Mouse (Mus musculus): ENCODE measurements around the gene Mrpl43. TPM values are rescaled to one million over a fixed set of nuclear protein-coding genes. Genes with fewer than 3 reads are reported as not detected.

The Mrpl43 gene
- polyA plus RNA-seq, 1 experiment = 32.5 TPM

GRCm38 (mm10) chr19:45030746-45031693 is 24.8 kb upstream of the Mrpl43 start:
- Histone ChIP-seq H3K4me1 (ENCODE audit: control insufficient read depth, insufficient read depth, low read length) (peaks cover 15% of the 10 kb centered on the region), H3K9me3 (replicated peaks; ENCODE audit: control insufficient read depth, insufficient read depth, low read length, poor library complexity, severe bottlenecking) (no peaks in the 10 kb centered on the region), H3K9ac (ENCODE audit: low read depth, poor library complexity, severe bottlenecking) (no peak overlapping the region), H3K36me3 (ENCODE audit: control insufficient read depth, insufficient read depth, low read length, poor library complexity, severe bottlenecking) (no peaks in the 10 kb centered on the region), H3K4me3 (ENCODE audit: low read depth, low read length) (no peak overlapping the region), H3K27me3 (ENCODE audit: control insufficient read depth, insufficient read depth, low read length, poor library complexity, severe bottlenecking) (no peaks in the 10 kb centered on the region), H3K27ac (ENCODE audit: insufficient read depth, low read length) (no peak overlapping the region)
- TF ChIP-seq POLR2A (IDR thresholded peaks at IDR 0.05; ENCODE audit: insufficient read depth, low read length) (no peak), EP300 (IDR thresholded peaks at IDR 0.05; ENCODE audit: insufficient read depth, low read depth, low read length) (no peak), CTCF (IDR thresholded peaks at IDR 0.05; ENCODE audit: low read depth, low read length) (peak; percentile 67)

GRCm38 (mm10) chr19:45030111-45030510 is 23.9 kb upstream of the Mrpl43 start:
- no peaks in the 10 kb centered on the region for H3K36me3 ChIP-seq (ENCODE audit: control insufficient read depth, insufficient read depth, low read length, poor library complexity, severe bottlenecking)
- H3K9me3 ChIP-seq (replicated peaks; ENCODE audit: control insufficient read depth, insufficient read depth, low read length, poor library complexity, severe bottlenecking) = no peaks in the 10 kb centered on the region
- H3K4me3 ChIP-seq (ENCODE audit: low read depth, low read length) = no peak overlapping the region
- H3K27ac ChIP-seq (ENCODE audit: insufficient read depth, low read length) = no peak overlapping the region
- H3K4me1 ChIP-seq (ENCODE audit: control insufficient read depth, insufficient read depth, low read length) = peaks cover 15% of the 10 kb centered on the region
- H3K27me3 ChIP-seq (ENCODE audit: control insufficient read depth, insufficient read depth, low read length, poor library complexity, severe bottlenecking) = no peaks in the 10 kb centered on the region
- H3K9ac ChIP-seq (ENCODE audit: low read depth, poor library complexity, severe bottlenecking) = no peak overlapping the region
- no peak for TF ChIP-seq POLR2A (IDR thresholded peaks at IDR 0.05; ENCODE audit: insufficient read depth, low read length)
- TF ChIP-seq EP300 (IDR thresholded peaks at IDR 0.05; ENCODE audit: insufficient read depth, low read depth, low read length) = no peak
- peak; percentile 93 for TF ChIP-seq CTCF (IDR thresholded peaks at IDR 0.05; ENCODE audit: low read depth, low read length)

- Histone ChIP-seq H3K9ac (ENCODE audit: low read depth, poor library complexity, severe bottlenecking) (no peak overlapping the region), H3K9me3 (replicated peaks; ENCODE audit: control insufficient read depth, insufficient read depth, low read length, poor library complexity, severe bottlenecking) (no peaks in the 10 kb centered on the region), H3K36me3 (ENCODE audit: control insufficient read depth, insufficient read depth, low read length, poor library complexity, severe bottlenecking) (no peaks in the 10 kb centered on the region), H3K27ac (ENCODE audit: insufficient read depth, low read length) (no peak overlapping the region), H3K4me1 (ENCODE audit: control insufficient read depth, insufficient read depth, low read length) (peaks cover 15% of the 10 kb centered on the region), H3K4me3 (ENCODE audit: low read depth, low read length) (no peak overlapping the region), H3K27me3 (ENCODE audit: control insufficient read depth, insufficient read depth, low read length, poor library complexity, severe bottlenecking) (no peaks in the 10 kb centered on the region)
- TF ChIP-seq CTCF (IDR thresholded peaks at IDR 0.05; ENCODE audit: low read depth, low read length) = no peak
- TF ChIP-seq EP300 (IDR thresholded peaks at IDR 0.05; ENCODE audit: insufficient read depth, low read depth, low read length) = no peak
- no peak for TF ChIP-seq POLR2A (IDR thresholded peaks at IDR 0.05; ENCODE audit: insufficient read depth, low read length)
Measured at GRCm38 (mm10) chr19:45029571-45029970, 23.3 kb upstream of the Mrpl43 start.

DNA sequence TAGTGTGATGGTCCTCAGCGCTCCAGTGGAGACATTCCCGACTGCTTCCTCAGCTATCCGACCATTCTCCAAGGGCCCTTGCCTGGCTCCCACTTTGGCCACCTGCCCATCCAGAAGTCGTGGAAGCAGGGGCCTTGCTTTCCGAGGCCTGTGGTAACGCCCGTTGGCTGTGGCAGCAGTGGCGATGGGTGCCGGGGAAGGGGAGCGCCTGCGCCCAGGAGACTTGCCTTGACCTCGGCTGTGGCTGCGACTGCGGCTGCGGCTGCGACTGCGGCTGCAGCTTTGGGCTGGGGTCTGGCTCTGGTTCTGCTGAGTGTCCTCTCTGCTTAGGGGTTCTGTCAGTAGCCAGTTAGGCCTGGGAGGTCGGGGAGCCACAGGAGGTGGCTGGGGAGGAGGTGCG is 22.5 kb upstream of the Mrpl43 start:
- Histone ChIP-seq H3K4me3 (ENCODE audit: low read depth, low read length) (peak overlapping the region; percentile 13), H3K27me3 (ENCODE audit: control insufficient read depth, insufficient read depth, low read length, poor library complexity, severe bottlenecking) (no peaks in the 10 kb centered on the region), H3K9ac (ENCODE audit: low read depth, poor library complexity, severe bottlenecking) (peak overlapping the region; percentile 32; the same call in 1 of the 2 replicates), H3K4me1 (ENCODE audit: control insufficient read depth, insufficient read depth, low read length) (peaks cover 15% of the 10 kb centered on the region), H3K9me3 (replicated peaks; ENCODE audit: control insufficient read depth, insufficient read depth, low read length, poor library complexity, severe bottlenecking) (no peaks in the 10 kb centered on the region), H3K27ac (ENCODE audit: insufficient read depth, low read length) (no peak overlapping the region), H3K36me3 (ENCODE audit: control insufficient read depth, insufficient read depth, low read length, poor library complexity, severe bottlenecking) (no peaks in the 10 kb centered on the region)
- TF ChIP-seq EP300 (IDR thresholded peaks at IDR 0.05; ENCODE audit: insufficient read depth, low read depth, low read length) (no peak), POLR2A (IDR thresholded peaks at IDR 0.05; ENCODE audit: insufficient read depth, low read length) (no peak), CTCF (IDR thresholded peaks at IDR 0.05; ENCODE audit: low read depth, low read length) (no peak)

DNA sequence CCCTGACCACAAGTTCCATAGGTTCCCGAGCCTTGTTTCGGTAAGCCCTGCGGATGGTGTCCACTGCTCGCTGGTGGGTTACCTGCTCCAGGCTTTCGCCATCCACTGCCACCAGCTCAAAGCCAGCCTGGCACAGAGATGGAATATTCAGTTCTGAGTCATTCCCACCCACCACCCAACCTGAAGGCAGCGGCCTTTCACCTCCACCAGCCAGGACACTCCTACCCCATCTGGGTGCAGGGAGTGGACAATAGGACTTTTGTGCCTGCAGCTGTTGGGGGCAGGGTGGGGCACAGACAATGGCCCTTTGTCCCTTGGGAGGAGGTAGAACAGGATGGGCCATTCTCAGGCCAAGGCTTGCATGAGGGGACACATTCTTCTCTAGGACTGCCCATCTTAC is 21.6 kb upstream of the Mrpl43 start:
- H3K9ac ChIP-seq (ENCODE audit: low read depth, poor library complexity, severe bottlenecking) = no peak overlapping the region
- no peaks in the 10 kb centered on the region for H3K27me3 ChIP-seq (ENCODE audit: control insufficient read depth, insufficient read depth, low read length, poor library complexity, severe bottlenecking)
- peaks cover 15% of the 10 kb centered on the region for H3K4me1 ChIP-seq (ENCODE audit: control insufficient read depth, insufficient read depth, low read length)
- H3K27ac ChIP-seq (ENCODE audit: insufficient read depth, low read length) = no peak overlapping the region
- no peaks in the 10 kb centered on the region for H3K36me3 ChIP-seq (ENCODE audit: control insufficient read depth, insufficient read depth, low read length, poor library complexity, severe bottlenecking)
- H3K9me3 ChIP-seq (replicated peaks; ENCODE audit: control insufficient read depth, insufficient read depth, low read length, poor library complexity, severe bottlenecking) = no peaks in the 10 kb centered on the region
- no peak overlapping the region for H3K4me3 ChIP-seq (ENCODE audit: low read depth, low read length)
- no peak for TF ChIP-seq CTCF (IDR thresholded peaks at IDR 0.05; ENCODE audit: low read depth, low read length)
- TF ChIP-seq POLR2A (IDR thresholded peaks at IDR 0.05; ENCODE audit: insufficient read depth, low read length) = no peak
- peak; percentile 95 for TF ChIP-seq EP300 (IDR thresholded peaks at IDR 0.05; ENCODE audit: insufficient read depth, low read depth, low read length)
